Mouse (Mus musculus) mesoderm, embryonic 11.5 days (tissue): ENCODE results near the gene Tmem25.
"Not testable (repeated sequence)": the region's sequence is repeated elsewhere in the genome, so short reads cannot be mapped to it uniquely, and the experiment has no call there.

ENCODE experiments used
- DNase-seq: peaks from one replicate; pipeline ENCODE4 v3.0.0-alpha.2; 2012; ENCODE audit warnings: low read depth, low spot score

Gene Tmem25

GRCm38 (mm10) chr9:44772750-44773651 lies 26.1 kb downstream of the Tmem25 start:
- DNase-seq, result peak; percentile 95

GRCm38 (mm10) chr9:44772392-44772749 lies 26.7 kb downstream of the Tmem25 start:
- DNase-seq, result no peak

GRCm38 (mm10) chr9:44771376-44771775 lies 27.7 kb downstream of the Tmem25 start:
- DNase-seq, result no peak

- not testable (repeated sequence) for DNase-seq
Measured at GRCm38 (mm10) chr9:44768029-44768394, 31.1 kb downstream of the Tmem25 start.

- DNase-seq, result peak; percentile 93
Measured at GRCm38 (mm10) chr9:44767101-44768028, 31.7 kb downstream of the Tmem25 start, which contains the start of the genes Arcn1 and Ift46. Gene Arcn1 (minus strand): TSS chr9:44767845. Gene Ift46 (plus strand): TSS chr9:44767908.

GRCm38 (mm10) chr9:44760873-44761272 lies 38.2 kb downstream of the Tmem25 start:
- DNase-seq, result no peak

- no peak for DNase-seq
Measured at GRCm38 (mm10) chr9:44748473-44748872, 50.6 kb downstream of the Tmem25 start.

- DNase-seq, result no peak
Measured at GRCm38 (mm10) chr9:44747341-44747740, 51.8 kb downstream of the Tmem25 start.

- DNase-seq, result no peak
Measured at GRCm38 (mm10) chr9:44746666-44747065, 52.4 kb downstream of the Tmem25 start.

- DNase-seq, result no peak
Measured at GRCm38 (mm10) chr9:44745371-44745770, 53.7 kb downstream of the Tmem25 start.
